Mouse (Mus musculus) lung, adult 2 months (tissue): ENCODE results near the gene Zfp273. TPM values are rescaled to one million over a fixed set of nuclear protein-coding genes. Genes with fewer than 3 reads are reported as not detected.
"Not testable (repeated sequence)": the region's sequence is repeated elsewhere in the genome, so short reads cannot be mapped to it uniquely, and the experiment has no call there.

Source experiments
- DNase-seq: peaks from one replicate; pipeline ENCODE4 v3.0.0; 2022
- H3K4me1 ChIP-seq: fragments of 200-500 bp; 2 replicates; pipeline ENCODE4 v1.6.1; 2011; ENCODE audit warnings: low read length; ENCODE audit not compliant: control insufficient read depth, insufficient read depth
- H3K4me3 ChIP-seq: fragments of 200-500 bp; replicated peaks from 2 replicates; pipeline ENCODE3; 2011; ENCODE audit warnings: low read depth, mild to moderate bottlenecking, control low read depth, low read length; ENCODE audit errors: extremely low read depth
- CTCF ChIP-seq: fragments of 200-500 bp; IDR thresholded peaks from 2 replicates; pipeline ENCODE4 v1.5.1; 2011; ENCODE audit warnings: mild to moderate bottlenecking, low read length, control low read depth; ENCODE audit not compliant: insufficient read depth
- POLR2A ChIP-seq: fragments of 200-500 bp; IDR thresholded peaks from 2 replicates; pipeline ENCODE4 v1.6.1; 2011; ENCODE audit warnings: low read depth, mild to moderate bottlenecking, control low read depth, low read length, borderline replicate concordance; ENCODE audit errors: extremely low read depth
- WGBS: fragments of 180-500 bp; shearing (Covaris S2); methylation state at CpG from one replicate; pipeline ENCODE4 v1.1.7; 2018; 5-methylcytosine and 5-hydroxymethylcytosine counted together
- polyA plus RNA-seq: library from polyadenylated mRNA; depleted of rRNA; stranded (reverse); fragments of >200 nt; gene quantifications from 2 replicates; pipeline ENCODE4 v1.2.3, GENCODE M21; 2012

Gene Zfp273
- polyA plus RNA-seq, 1 experiment = 0.72 TPM

DNA sequence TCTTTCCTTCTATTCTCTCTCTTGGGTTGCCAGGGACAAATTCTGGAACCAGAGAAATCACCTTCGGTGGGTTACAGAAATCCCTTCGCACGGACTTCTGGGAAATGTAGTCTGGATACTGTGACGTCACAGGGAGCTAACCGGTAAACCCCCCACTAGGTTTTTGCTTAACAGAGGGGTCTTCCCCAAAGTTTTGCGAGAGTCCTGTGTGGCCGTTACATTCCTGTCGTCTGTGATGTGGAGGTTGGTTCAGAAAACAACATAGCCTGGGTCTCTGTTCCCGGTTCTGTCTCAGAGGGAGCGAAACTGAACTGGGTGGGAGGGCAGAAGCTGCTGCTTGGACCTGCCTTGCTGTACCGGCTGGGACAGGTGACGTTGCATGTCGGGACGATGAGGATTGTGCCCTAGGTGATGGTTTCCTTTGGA lies 17.4 kb downstream of the Zfp273 start, which contains the start of gene Gm10037:
TSS of gene Gm10037 (plus strand) at position 196 of the 426 bp plus-strand sequence.
- peak; percentile 69 for DNase-seq
- WGBS = 4% methylated on average over 14 of the region's 14 CpGs

GRCm38 (mm10) chr13:67833137-67833536 lies 19.6 kb downstream of the Zfp273 start:
- H3K4me1 ChIP-seq, DNase-seq, H3K4me3 ChIP-seq: not testable (repeated sequence)

More for the DNA sequence above, 17.4 kb downstream of the Zfp273 start, which contains the start of gene Gm10037:
- H3K4me3 ChIP-seq = peak within 1 kb of the TSS; percentile 87
- no peaks in the 10 kb centered on the region for H3K4me1 ChIP-seq
- TF ChIP-seq CTCF = no peak
- no peak for TF ChIP-seq POLR2A

- no peak overlapping the region for H3K4me3 ChIP-seq
- H3K4me1 ChIP-seq = no peaks in the 10 kb centered on the region
- 38% methylated on average over 6 of the region's 6 CpGs for WGBS
- DNase-seq = no peak
- TF ChIP-seq CTCF = no peak
- TF ChIP-seq POLR2A = no peak
Observed at GRCm38 (mm10) chr13:67843775-67844118, 30.2 kb downstream of the Zfp273 start.

GRCm38 (mm10) chr13:67844119-67844852 lies 30.7 kb downstream of the Zfp273 start:
- Histone ChIP-seq H3K4me3 (peak overlapping the region; percentile 51), H3K4me1 (no peaks in the 10 kb centered on the region)
- 1% methylated on average over 15 of the region's 19 CpGs for WGBS
- DNase-seq = peak; percentile 29
- peak; percentile 29; the same call in 1 of the 2 replicates for TF ChIP-seq CTCF
- TF ChIP-seq POLR2A = no peak

- H3K4me3 ChIP-seq = peak overlapping the region; percentile 51
Observed at GRCm38 (mm10) chr13:67844853-67845194, 31.3 kb downstream of the Zfp273 start.

GRCm38 (mm10) chr13:67850361-67850760 lies 36.8 kb downstream of the Zfp273 start:
- TF ChIP-seq CTCF (no peak), POLR2A (no peak)
- H3K4me1 ChIP-seq = no peaks in the 10 kb centered on the region
- WGBS = 78% methylated on average over 3 of the region's 3 CpGs
- no peak overlapping the region for H3K4me3 ChIP-seq
- no peak for DNase-seq

More at GRCm38 (mm10) chr13:67844853-67845194, 31.3 kb downstream of the Zfp273 start:
- DNase-seq = peak; percentile 8
- no peaks in the 10 kb centered on the region for H3K4me1 ChIP-seq
- WGBS = 22% methylated on average over 8 of the region's 8 CpGs
- TF ChIP-seq POLR2A (no peak), CTCF (no peak)

GRCm38 (mm10) chr13:67853130-67853529 lies 39.6 kb downstream of the Zfp273 start:
- Histone ChIP-seq H3K4me1 (no peaks in the 10 kb centered on the region), H3K4me3 (no peak overlapping the region)
- no peak for DNase-seq
- 67% methylated on average over 6 of the region's 6 CpGs for WGBS
- no peak for TF ChIP-seq CTCF

- H3K4me1 ChIP-seq = no peaks in the 10 kb centered on the region
- TF ChIP-seq POLR2A = no peak
- TF ChIP-seq CTCF = no peak
- no peak overlapping the region for H3K4me3 ChIP-seq
- DNase-seq = no peak
- 80% methylated on average over 2 of the region's 2 CpGs for WGBS
Observed at GRCm38 (mm10) chr13:67853983-67854382, 40.4 kb downstream of the Zfp273 start.

GRCm38 (mm10) chr13:67857317-67857716 lies 43.8 kb downstream of the Zfp273 start:
- no peak for TF ChIP-seq POLR2A
- Histone ChIP-seq H3K4me3 (no peak overlapping the region), H3K4me1 (no peaks in the 10 kb centered on the region)
- 4% methylated on average over 1 of the region's 1 CpGs for WGBS
- no peak for DNase-seq

- no peaks in the 10 kb centered on the region for H3K4me1 ChIP-seq
Observed at GRCm38 (mm10) chr13:67862508-67862907, 49.0 kb downstream of the Zfp273 start.

GRCm38 (mm10) chr13:67863026-67863425 lies 49.5 kb downstream of the Zfp273 start, which contains the start of gene BC048507:
Gene BC048507 (plus strand): TSS chr13:67863326.
- no peaks in the 10 kb centered on the region for H3K4me1 ChIP-seq
- no peak for DNase-seq
- no peak within 1 kb of the TSS for H3K4me3 ChIP-seq
- no peak for TF ChIP-seq CTCF
- no peak for TF ChIP-seq POLR2A
- WGBS = 78% methylated on average over 11 of the region's 11 CpGs

More at GRCm38 (mm10) chr13:67862508-67862907, 49.0 kb downstream of the Zfp273 start:
- TF ChIP-seq CTCF (no peak), POLR2A (no peak)
- WGBS = 78% methylated on average over 9 of the region's 9 CpGs
- no peak overlapping the region for H3K4me3 ChIP-seq
- no peak for DNase-seq
